Mouse (Mus musculus): ENCODE results near the gene Rhox6. TPM values are rescaled to one million over a fixed set of nuclear protein-coding genes. Genes with fewer than 3 reads are reported as not detected.
"Not testable (repeated sequence)": the region's sequence is repeated elsewhere in the genome, so short reads cannot be mapped to it uniquely, and the experiment has no call there.

Gene Rhox6
- not detected for total RNA-seq (2021)

DNA sequence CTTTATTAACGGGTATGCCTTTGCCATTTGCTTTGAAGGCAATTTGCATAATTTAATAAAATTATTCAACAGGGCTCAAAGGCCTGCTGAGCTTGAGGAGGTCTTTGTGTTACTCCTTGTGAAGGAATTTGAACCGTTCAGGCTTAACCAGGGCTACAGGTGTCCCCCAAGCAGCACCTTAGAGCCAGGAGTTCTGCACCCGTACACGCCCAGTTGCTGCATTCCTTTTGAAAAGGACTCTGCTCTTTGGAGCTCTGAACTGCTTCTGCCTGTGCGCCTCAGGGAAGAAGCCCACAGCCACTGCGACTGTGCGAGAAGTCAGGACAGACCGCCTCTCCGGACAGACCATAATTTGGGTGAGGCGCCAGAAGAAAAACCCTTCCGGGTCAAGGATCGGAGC lies at the start of gene Rhox6:
Rhox6 (plus strand) TSS at position 301 of the 400 bp plus-strand sequence.
- DNase-seq = not testable (repeated sequence)

GRCm38 (mm10) chrX:37807286-37808080 lies 19.2 kb upstream of the Rhox6 start:
- no peak for DNase-seq

DNA sequence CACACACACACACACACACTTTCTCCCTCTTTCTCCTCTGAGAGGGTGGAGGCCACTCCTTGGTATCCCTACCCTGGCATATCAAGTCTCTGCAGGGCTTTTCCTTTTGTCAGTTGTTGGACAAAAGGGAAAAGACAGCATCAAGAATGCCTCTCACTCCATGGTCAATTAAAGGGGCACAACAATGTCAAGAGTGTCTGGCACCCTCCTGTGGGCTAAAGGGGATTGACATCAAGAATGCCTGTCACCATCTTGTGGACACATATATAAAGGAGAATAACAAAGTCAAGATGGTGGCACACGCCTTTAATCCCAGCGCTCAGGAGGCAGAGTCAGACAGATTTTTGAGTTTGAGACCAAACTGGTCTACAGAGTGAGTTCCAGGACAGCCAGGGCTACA lies 17.3 kb upstream of the Rhox6 start:
- no peak for DNase-seq

DNA sequence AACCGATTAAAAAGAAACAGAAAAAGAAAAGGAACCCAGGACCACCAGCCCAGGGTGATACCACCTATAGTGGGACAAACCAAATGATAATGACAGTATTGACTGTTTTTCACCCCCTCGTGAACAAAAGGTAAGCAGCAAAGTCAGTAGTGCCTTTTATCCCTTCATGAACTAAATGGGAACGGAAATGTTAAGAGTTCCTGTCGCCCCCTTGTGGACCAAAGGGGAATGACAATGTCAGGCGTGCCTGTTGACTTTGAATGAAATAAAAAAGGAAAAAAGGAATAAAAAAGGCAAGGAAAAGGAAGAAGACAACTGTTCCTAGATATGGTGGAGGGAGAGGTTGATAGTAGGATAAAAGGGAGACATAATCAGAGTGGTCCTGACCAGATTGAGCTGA lies 15.5 kb upstream of the Rhox6 start:
- DNase-seq = peak; percentile 56

GRCm38 (mm10) chrX:37815665-37816064 lies 11.0 kb upstream of the Rhox6 start:
- no peak for DNase-seq

DNA sequence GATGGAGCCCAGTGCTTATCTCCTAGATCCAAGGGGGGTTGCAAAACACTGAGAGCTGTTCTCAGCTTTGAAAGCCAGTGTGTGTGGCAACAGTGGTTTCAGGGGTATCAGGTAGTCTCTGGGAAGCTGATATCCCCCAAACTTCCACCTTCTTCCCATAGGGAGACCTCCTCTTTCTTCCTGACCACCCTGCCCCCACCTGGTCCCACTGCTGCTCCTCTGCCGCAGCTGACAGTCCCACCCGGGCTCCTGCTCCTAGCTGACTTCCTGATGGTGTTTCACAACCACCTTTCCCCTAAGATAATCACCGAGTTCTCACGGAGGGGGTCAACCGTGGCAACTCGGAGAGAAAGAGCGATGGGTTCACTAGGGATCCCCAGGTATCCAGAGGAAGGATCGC lies 4.7 kb downstream of the Rhox6 start, which contains the start of gene Rhox7a:
Rhox7a (plus strand) TSS at position 301 of the 400 bp plus-strand sequence.
- not testable (repeated sequence) for DNase-seq

GRCm38 (mm10) chrX:37871641-37872040 lies 44.9 kb downstream of the Rhox6 start:
- no peak for DNase-seq

- no peak for DNase-seq
These were observed 52.1 kb downstream of the Rhox6 start, which contains the start of gene Rhox8 for GRCm38 (mm10) chrX:37878844-37879243. Rhox8 (minus strand) TSS chrX:37878944.

Other genes with a start within 250 kb of the Rhox6 start
- gene Rhox3f, start 245.9 kb upstream of the Rhox6 start, total RNA-seq (2021) = not detected
- not detected for gene Rhox4f, start 219.2 kb upstream of the Rhox6 start, total RNA-seq (2021)
- gene Rhox3g, start 198.3 kb upstream of the Rhox6 start, total RNA-seq (2021) = not detected
- not detected for gene Rhox2g, start 183.4 kb upstream of the Rhox6 start, total RNA-seq (2021)
- not detected for gene Rhox4g, start 175.6 kb upstream of the Rhox6 start, total RNA-seq (2021)
- not detected for gene Rhox3h, start 158.1 kb upstream of the Rhox6 start, total RNA-seq (2021)
- not detected for gene Rhox2h, start 153.6 kb upstream of the Rhox6 start, total RNA-seq (2021)
- gene Rhox5, start 22.1 kb upstream of the Rhox6 start, total RNA-seq (2021) = 1 to 10 TPM; 3.2 to 7.1 TPM
- not detected for gene Rhox7a, start 4.8 kb downstream of the Rhox6 start, total RNA-seq (2021)
- gene Rhox8, start 52.0 kb downstream of the Rhox6 start, total RNA-seq (2021) = not detected
- not detected for gene Rhox7b, start 70.3 kb downstream of the Rhox6 start, total RNA-seq (2021)
- gene Rhox9, start 74.9 kb downstream of the Rhox6 start, total RNA-seq (2021) = not detected
- not detected for gene Btg1-ps1, start 191.9 kb downstream of the Rhox6 start, total RNA-seq (2021)
- not detected for gene Btg1-ps2, start 216.2 kb downstream of the Rhox6 start, total RNA-seq (2021)
- gene Rhox10, start 239.6 kb downstream of the Rhox6 start, total RNA-seq (2021) = not detected